Mouse (Mus musculus): ENCODE results near the gene Myrfl.

Myrfl gene

DNA sequence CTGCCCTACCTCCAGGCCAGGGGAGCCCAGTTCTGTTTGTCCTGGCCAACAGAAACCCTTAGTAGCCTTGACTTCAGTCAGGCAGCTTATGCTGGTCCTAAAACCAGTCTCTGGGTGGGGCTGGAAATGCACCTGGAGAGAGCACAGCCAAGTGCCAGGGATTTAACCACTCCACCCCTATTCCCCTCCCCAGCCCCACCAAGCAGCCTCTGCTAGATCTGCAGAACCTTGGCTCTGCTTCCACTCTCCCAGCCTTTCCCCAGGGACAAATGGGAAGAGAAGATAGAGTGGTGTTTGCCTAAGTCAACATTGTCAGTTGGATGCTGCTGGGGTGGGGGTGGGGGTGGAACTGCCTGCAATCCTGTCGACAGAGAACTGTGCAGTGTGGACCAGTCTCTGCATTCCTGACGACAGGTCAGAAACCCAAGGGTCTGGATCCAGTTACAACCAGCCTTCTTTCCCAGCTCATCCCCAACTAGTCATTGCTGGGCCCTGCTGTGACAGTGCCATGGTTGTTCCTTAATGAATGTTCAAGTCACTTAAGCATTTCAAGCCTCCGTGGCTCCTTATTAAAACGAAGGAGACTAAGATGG lies 135.1 kb downstream of the Myrfl start:
- in situ Hi-C loops (cut with MboI, MseI) = no loop called here

- in situ Hi-C loops (cut with MboI, MseI) = no loop called here
These were observed 136.2 kb downstream of the Myrfl start for GRCm38 (mm10) chr10:116760561-116760960.

GRCm38 (mm10) chr10:116759816-116760215 lies 136.9 kb downstream of the Myrfl start:
- in situ Hi-C loops (cut with MboI, MseI) = no loop called here

GRCm38 (mm10) chr10:116755881-116756581 lies 140.7 kb downstream of the Myrfl start:
- in situ Hi-C loops (cut with MboI, MseI) = no loop called here

DNA sequence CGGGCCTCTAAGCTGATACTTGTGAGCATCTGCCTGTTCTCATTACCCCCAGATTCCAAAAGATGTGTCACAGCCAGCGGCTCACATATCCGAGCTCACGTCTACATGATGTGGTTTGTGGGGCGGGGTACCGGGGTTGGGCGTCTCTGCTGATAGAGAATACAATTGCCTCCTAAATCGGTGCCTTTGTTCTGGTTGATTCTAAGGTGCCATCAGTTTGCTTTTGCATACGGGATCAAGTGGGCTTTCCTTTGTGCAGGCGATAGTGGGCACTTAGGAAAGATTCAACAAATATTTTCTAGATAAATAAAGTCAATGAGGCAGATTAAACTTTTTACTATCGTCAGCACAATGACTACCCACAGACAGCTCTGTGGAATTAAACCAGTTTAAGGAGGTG lies 141.8 kb downstream of the Myrfl start:
- in situ Hi-C loops (cut with MboI, MseI) = no loop called here

- in situ Hi-C loops (cut with MboI, MseI) = no loop called here
These were observed 145.8 kb downstream of the Myrfl start for GRCm38 (mm10) chr10:116750895-116751294.

DNA sequence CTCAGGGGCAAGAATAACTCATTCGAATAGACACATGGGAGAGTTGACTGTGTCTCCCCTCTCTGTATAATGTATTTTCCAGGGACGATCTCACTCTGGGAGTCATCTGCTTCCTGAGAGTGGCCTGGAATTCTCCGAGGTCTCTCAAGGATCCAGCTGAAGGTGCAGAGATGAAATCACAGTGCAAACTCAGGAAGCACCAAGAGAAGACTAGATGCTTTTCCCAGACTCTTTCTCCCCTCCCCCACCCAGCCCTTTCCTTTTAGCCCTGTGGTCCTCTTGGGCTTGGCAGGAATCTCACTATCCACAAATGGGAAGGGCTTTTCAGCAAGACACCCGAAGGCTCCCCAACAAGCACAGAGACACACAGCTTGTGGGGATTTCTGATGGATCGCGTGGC lies 146.7 kb downstream of the Myrfl start:
- in situ Hi-C loops (cut with MboI, MseI) = no loop called here

DNA sequence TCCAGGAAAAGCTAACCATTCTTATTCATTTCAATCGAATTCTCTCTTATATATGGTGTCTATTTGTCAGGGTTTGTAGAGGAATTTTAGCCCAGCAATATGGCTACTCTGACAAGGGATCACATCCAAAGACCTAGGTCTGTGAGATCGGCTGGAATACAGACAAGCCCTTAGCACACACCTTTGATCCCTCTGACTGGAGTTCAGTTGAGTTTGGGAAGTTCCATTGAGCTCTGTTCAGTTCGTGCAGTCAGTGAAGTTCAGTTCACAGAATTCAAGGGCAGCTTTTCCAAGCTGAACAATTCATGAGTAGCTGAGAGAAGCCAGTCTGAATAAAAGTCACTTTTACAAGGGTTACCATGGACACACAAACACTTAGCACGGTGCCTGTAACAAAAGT lies 148.0 kb downstream of the Myrfl start:
- in situ Hi-C loops (cut with MboI, MseI) = no loop called here

DNA sequence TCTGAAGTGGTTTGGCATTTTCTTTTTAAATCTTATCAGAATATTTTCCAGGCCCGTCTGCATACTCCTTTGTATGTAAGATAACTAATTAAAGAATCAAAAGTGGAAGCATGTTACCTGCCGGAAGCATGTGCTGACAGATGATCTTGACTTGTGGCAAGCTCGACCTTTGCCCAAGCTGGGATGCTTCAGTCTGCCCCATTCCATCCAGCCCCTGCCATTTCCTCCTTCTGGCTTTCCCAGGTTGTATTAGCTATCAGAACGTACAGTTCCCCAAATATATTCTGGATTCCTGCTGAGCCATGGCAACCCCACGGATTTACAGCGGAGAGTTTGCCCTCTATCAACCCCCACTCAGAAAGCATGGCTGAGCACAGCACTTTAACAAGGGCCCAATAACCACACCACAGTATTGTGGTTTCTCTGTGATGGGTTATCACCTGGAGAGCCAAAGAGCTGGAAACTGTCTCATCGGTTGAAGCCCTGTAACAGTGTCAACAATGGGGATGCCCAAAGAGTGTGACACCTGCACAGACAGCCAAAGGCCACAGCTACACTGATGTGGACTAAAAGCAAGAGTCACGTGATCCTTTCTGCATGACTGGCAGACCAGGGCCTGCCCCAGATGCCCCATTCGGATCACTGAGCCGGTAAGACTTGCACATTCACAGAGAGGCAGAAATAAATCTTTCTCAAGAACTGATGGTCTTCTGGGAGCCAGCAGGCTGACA lies 150.3 kb downstream of the Myrfl start:
- in situ Hi-C loops (cut with MboI, MseI) = no loop called here

DNA sequence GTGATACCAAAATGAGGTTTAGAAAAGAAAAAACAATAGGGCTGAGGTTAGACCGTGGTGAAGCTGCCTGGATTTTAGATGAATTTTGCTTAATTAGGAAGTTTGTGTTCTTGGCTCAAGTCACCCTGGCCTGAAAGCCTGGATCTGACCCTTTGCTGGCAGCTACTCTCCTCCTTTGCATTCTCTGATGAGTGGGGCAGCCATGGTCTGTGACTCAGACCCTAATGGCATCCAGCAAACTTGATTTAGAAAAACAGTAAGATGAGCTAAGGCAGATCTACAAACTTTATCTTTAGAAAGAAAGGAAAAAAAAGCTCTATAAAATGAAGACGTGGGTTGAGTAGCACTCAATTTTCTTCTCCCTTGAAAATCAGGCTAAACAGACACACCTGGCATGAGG lies 154.0 kb downstream of the Myrfl start:
- in situ Hi-C loops (cut with MboI, MseI) = no loop called here

DNA sequence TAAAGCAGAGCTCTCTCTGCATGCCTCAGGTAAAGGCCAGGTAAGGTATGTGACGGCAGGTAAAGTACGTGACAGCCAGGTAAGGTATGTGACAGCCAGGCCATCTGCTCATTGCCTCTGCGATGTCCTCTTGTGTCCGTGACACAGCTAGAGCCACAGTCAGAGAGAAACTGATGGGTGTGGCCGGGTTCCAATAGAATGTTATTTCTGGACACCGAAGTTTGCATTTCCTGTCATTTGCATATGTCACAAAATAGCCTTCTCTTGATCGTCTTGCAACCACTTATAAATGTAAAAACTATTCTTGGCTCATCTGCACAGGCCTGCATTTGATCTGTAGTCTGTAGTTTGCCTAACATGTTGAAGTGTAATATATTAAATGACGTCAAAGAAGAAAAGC lies 154.5 kb downstream of the Myrfl start:
- in situ Hi-C loops (cut with MboI, MseI) = no loop called here

GRCm38 (mm10) chr10:116741343-116741742 lies 155.4 kb downstream of the Myrfl start:
- in situ Hi-C loops (cut with MboI, MseI) = no loop called here

DNA sequence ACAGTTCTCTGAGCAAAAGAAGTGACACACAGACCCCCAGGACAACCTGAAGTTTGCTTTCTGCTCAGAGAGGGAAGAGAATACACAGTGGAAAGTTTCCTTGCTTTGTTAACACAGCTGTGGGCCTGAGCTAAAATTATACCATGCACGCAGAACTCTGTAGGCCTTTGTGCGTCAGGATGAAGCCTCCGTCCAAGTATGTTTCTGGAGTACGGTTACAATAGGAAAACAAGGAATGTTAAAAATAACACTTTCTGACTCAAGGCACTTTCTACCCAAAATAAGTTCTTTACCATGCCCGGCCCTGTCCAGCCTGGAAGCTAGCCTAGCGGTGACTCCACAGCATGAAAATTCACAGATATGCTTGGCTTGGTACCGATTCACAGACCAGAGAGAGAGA lies 156.6 kb downstream of the Myrfl start:
- in situ Hi-C loops (cut with MboI, MseI) = no loop called here

DNA sequence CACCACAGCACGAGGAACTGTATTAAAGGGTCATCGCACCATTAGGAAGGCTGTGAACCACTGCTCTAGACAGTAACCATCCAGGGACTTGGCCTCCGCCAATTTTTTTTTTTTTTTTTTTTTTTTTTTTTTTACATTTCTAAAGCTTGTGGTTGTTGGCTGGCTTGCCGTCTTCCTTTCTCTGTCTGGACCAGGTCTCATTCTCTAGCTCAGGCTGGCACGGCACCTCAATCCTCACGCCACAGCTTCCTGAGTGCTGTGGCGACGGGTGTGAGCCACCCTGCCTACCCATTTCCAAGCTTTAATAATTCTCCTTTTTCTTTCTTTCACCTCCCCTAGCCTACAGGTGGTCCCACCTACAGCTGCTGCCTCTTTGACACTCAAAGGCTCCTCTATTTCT lies 158.2 kb downstream of the Myrfl start:
- in situ Hi-C loops (cut with MboI, MseI) = no loop called here

DNA sequence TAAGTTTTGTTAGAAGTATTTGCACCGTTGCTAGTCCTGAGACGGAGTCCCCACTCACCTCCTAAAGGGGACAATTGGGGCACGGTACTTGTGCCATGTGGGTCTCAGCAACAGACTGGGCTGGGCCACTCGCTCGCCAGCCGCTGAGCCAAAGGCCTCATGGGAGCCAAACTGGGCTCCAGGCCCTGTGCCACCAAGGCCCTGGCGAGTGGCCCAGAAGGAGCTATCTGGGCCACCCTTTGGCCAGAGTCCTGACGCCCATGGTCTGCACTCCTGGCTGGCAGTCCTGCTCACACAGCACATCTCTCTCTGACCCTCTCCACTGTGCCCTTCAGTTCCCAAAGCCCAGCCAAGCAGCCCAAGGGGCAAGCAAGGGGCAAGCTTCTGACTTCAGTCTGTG lies 161.1 kb downstream of the Myrfl start:
- in situ Hi-C loops (cut with MboI, MseI) = no loop called here

DNA sequence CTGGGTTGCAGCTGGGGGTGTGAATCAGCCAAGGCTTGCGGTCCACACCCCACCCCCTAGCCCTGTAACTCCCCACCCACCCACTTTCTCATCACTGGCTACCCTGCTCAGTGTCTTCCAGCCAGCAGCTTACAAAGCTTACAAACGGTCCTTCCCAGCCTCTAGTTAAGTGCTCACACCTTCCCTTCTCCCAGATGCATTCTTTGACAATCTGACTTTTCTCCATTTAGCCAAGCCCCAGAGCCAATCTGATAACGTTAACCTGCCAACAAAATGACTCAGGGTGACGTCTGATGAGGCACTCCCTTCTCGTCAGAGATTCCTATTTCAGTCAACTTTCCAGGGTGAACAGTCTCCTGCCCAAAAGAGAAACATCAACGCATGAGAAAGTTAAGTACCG lies 163.1 kb downstream of the Myrfl start:
- in situ Hi-C loops (cut with MboI, MseI) = no loop called here

DNA sequence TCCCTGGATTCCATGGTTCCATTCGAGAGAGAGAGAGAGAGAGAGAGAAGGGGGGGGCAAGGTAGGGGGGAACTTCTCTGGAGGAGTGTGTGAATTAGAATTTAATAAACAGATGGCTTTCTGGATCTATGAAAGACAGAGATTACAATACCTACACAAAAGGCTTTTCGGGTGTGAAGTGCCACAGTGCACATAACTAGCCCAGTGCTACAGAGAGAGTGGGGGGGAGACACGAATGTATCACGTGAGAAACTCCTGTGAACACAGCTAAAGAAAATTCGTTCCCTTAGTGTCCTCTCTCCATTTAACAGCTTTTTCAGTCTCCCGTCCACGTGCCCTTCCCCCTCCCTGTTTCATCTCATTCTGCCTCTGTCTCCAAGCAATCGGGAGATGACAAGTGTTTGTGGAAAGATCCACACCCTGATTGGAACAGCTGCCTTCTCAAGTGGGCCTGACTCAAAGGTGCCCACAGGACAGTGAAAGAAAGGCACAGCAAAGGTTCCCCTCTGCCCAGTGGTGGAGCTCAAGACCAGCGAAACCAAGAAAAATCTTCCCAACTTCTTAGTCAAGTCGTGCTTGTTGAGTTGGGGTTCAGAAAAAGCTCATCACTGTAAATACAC lies 166.6 kb downstream of the Myrfl start:
- in situ Hi-C loops (cut with MboI, MseI) = no loop called here

DNA sequence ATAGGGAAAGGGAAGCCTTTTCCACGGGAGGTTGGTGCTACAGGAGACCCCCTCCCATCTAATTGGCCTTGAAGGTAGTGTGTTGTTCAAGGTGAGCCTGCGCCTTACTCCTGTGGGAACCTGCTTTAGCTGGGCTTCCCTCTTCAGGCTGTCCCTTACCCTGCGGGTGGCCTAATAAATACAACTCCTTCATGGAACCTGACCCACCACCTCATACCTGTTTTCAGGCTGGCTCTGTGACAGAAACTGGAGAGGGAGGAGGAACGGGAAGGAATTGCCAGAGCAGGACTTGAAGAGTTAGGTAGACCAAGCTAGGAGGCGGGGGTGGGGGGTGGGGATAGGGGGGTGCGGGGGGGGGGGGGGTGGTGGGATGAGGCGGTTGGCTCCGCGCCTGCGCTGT lies 167.9 kb downstream of the Myrfl start:
- in situ Hi-C loops (cut with MboI, MseI) = no loop called here

- in situ Hi-C loops (cut with MboI, MseI) = no loop called here
These were observed 168.9 kb downstream of the Myrfl start for GRCm38 (mm10) chr10:116727702-116728298.

All from T-helper 1 cell (primary cell).